ENCODE assay signal across 24 mouse cellular contexts in the genomic region with DNA sequence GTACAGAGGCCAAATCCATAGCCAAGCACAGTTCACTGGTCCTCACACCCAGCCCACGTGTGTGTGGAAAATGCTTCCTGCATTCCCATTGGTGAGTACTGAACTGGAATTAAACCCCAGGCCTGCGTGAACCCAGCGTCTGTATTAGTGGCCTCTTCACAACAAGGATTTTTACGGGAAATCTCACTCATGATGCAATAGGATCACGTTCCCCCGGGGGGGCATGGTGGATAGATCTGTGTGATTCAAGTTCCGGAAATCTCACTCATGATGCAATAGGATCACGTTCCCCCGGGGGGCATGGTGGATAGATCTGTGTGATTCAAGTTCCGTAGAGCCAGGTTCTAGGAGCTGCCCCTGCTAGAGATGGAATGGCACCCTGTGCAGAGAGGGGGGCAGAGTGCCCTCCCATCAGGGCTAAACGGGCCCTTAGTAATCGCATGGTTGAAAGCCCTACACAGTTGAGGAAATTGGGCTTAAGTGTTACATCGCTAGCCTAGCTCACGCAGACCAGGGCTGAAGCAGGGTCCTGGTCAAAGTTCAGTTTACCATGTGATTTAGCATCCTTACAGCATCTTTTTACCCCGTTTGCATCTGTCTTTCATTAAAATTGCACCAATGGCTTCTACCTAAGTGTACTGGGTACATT. TPM values are rescaled to one million over a fixed set of nuclear protein-coding genes. Genes with fewer than 3 reads are reported as not detected.
A peak's percentile ranks its signal among the peaks of the same experiment; 100 is the strongest.
DNase-seq lines count a peak whose midpoint lies in the region; ATAC-seq and TF ChIP-seq lines count a peak whose summit lies in the region.
"Had no signal": no experiment of that assay in that cellular context is flagged by ENCODE, and none has a peak within 500 bp of the region (broad histone marks: within the 10 kb centered on the region; RNA-seq: fewer than 3 reads in every experiment).

No protein-coding gene starts in this region.

- no peaks in the 10 kb centered on the region for H3K4me1 ChIP-seq in lung, postnatal 0 days (ENCODE audit: insufficient read depth, low read depth, low read length)
- H3K4me1 ChIP-seq in embryonic facial prominence, embryonic 14.5 days (ENCODE audit: control insufficient read depth, insufficient read depth, low read length): no peaks in the 10 kb centered on the region
- H3K4me1 ChIP-seq: hindbrain, embryonic 13.5 days had no signal

- H3K9ac ChIP-seq in lung, postnatal 0 days (replicated peaks; ENCODE audit: low read depth): no peak overlapping the region
- H3K9ac ChIP-seq in embryonic facial prominence, embryonic 14.5 days (ENCODE audit: low read depth, low read length): no peak overlapping the region
- H3K9ac ChIP-seq: hindbrain, embryonic 13.5 days; intestine, embryonic 15.5 days had no signal

- 79% methylated on average over 15 of the region's 15 CpGs for WGBS in lung, postnatal 0 days
- WGBS in embryonic facial prominence, embryonic 14.5 days: 41% methylated on average over 15 of the region's 15 CpGs

- no peaks in the 10 kb centered on the region for H3K36me3 ChIP-seq in lung, postnatal 0 days (ENCODE audit: insufficient read depth, low read length)
- H3K36me3 ChIP-seq in embryonic facial prominence, embryonic 14.5 days (ENCODE audit: control insufficient read depth, insufficient read depth, low read length): no peaks in the 10 kb centered on the region
- H3K36me3 ChIP-seq: hindbrain, embryonic 13.5 days; intestine, embryonic 15.5 days had no signal

- intact Hi-C loops in left cerebral cortex, postnatal 4 days (cut with DNase I): no loop called here

- no peak overlapping the region for H3K27ac ChIP-seq in lung, postnatal 0 days (ENCODE audit: low read length)
- H3K27ac ChIP-seq in embryonic facial prominence, embryonic 14.5 days (replicated peaks; ENCODE audit: low read depth, low read length): no peak overlapping the region
- H3K27ac ChIP-seq: hindbrain, embryonic 13.5 days; intestine, embryonic 15.5 days; layer of hippocampus, adult 2 months had no signal

- H3K9me3 ChIP-seq in lung, postnatal 0 days (ENCODE audit: low read length): no peaks in the 10 kb centered on the region
- 0 out of 2 replicates have a peak, but pooled peaks cover 4% of the 10 kb centered on the region for H3K9me3 ChIP-seq in embryonic facial prominence, embryonic 14.5 days (ENCODE audit: control insufficient read depth, low read length)
- H3K9me3 ChIP-seq: hindbrain, embryonic 13.5 days; intestine, embryonic 15.5 days had no signal

- TF ChIP-seq CTCF in lung, postnatal 0 days (IDR thresholded peaks at IDR 0.05): no peak

- no peaks in the 10 kb centered on the region for H3K27me3 ChIP-seq in lung, postnatal 0 days (replicated peaks; ENCODE audit: insufficient read depth, low read length)
- no peaks in the 10 kb centered on the region for H3K27me3 ChIP-seq in embryonic facial prominence, embryonic 14.5 days (replicated peaks; ENCODE audit: control insufficient read depth, insufficient read depth, low read length)
- H3K27me3 ChIP-seq: hindbrain, embryonic 13.5 days; intestine, embryonic 15.5 days; megakaryocyte, embryonic 14.5 days had no signal

- no peak overlapping the region for H3K4me3 ChIP-seq in lung, postnatal 0 days (ENCODE audit: low read depth, low read length)
- H3K4me3 ChIP-seq in embryonic facial prominence, embryonic 14.5 days (ENCODE audit: low read depth, low read length): no peak overlapping the region
- H3K4me3 ChIP-seq: hindbrain, embryonic 13.5 days; intestine, embryonic 15.5 days; layer of hippocampus, adult 2 months; megakaryocyte, embryonic 14.5 days had no signal

- H3K4me2 ChIP-seq in lung, postnatal 0 days (replicated peaks; ENCODE audit: low read depth, low read length): no peak overlapping the region
- peak overlapping the region; percentile 18; the same call in 1 of the 2 replicates for H3K4me2 ChIP-seq in embryonic facial prominence, embryonic 14.5 days (ENCODE audit: low read depth, low read length)
- H3K4me2 ChIP-seq: hindbrain, embryonic 13.5 days; intestine, embryonic 15.5 days had no signal

- TF ChIP-seq EP300 in lung, postnatal 0 days (IDR thresholded peaks at IDR 0.05): no peak

- no peak for ATAC-seq in lung, postnatal 0 days
- ATAC-seq in embryonic facial prominence, embryonic 14.5 days (ENCODE audit: low read depth): 0 out of 2 replicates have a peak, but pooled peaks have one; percentile 53
- ATAC-seq: intestine, embryonic 15.5 days; midbrain, embryonic 16.5 days had no signal

- peak; percentile 8 for DNase-seq in lung, postnatal 36 days
- DNase-seq in lung, postnatal 0 days (ENCODE audit: low spot score): no peak
- DNase-seq in ZHBTc4 (ENCODE audit: low read depth, low spot score): peak; percentile 28
- peak; percentile 27 for DNase-seq in embryonic facial prominence, embryonic 14.5 days (ENCODE audit: low spot score)
- DNase-seq in retina, postnatal 1 day: peak; percentile 54
- no peak for DNase-seq in layer of hippocampus, adult 8-10 months (ENCODE audit: low spot score in 2 of 2)
- DNase-seq in left cerebral cortex, postnatal 4 days: no peak
- DNase-seq: adrenal gland, postnatal 36 days; cerebellum, adult 2 months; gastrocnemius, postnatal 25 days; heart, postnatal 10 days; liver; right cerebral cortex, postnatal 4 days; thymus, postnatal 4 days had no signal

RNA-seq across cellular contexts. Expression of a gene that starts 0.7 kb away (rescaled TPM):
- polyA plus RNA-seq in lung, postnatal 0 days (2015; fragmentation: Nextera tagmentation; extraction: Ambion mirVana): 0.30 and 0.35 TPM in 2 replicates
- 0.89 and 1.8 TPM in 2 replicates for polyA plus RNA-seq in embryonic facial prominence, embryonic 14.5 days (2014; fragmentation: Nextera tagmentation; extraction: Ambion mirVana)
- under 1 TPM in 3 of 4 experiments, not detected in 1; 0.39 to 0.70 (median 0.41) TPM for total RNA-seq in layer of hippocampus, adult 8-10 months (2022)
- not detected for total RNA-seq in left cerebral cortex, postnatal 4 days (2021)
- total RNA-seq: common myeloid progenitor, adult 5-6 weeks; gastrocnemius, postnatal 25 days; heart, postnatal 10 days; left cerebral cortex, adult 8-10 months had no signal
- polyA plus RNA-seq: cerebellum, adult 2 months; hindbrain, embryonic 13.5 days; lung, embryonic 16.5 days; midbrain, embryonic 16.5 days; neural tube, embryonic 11.5 days had no signal

RNA-seq across cellular contexts. Expression of a gene that starts 27.7 kb away (rescaled TPM):
- polyA plus RNA-seq in lung, postnatal 0 days (2015; fragmentation: Nextera tagmentation; extraction: Ambion mirVana): 1.6 and 3.0 TPM in 2 replicates
- polyA plus RNA-seq in embryonic facial prominence, embryonic 14.5 days (2014; fragmentation: Nextera tagmentation; extraction: Ambion mirVana): 0.16 TPM in 1 of 2 replicates, not detected in the other
- not detected for total RNA-seq in layer of hippocampus, adult 8-10 months (2022)
- total RNA-seq in left cerebral cortex, postnatal 4 days (2021): not detected
- total RNA-seq: common myeloid progenitor, adult 5-6 weeks; gastrocnemius, postnatal 25 days; layer of hippocampus, adult 2 months had no signal
- polyA plus RNA-seq: cerebellum, adult 2 months; hindbrain, embryonic 13.5 days; midbrain, embryonic 16.5 days; neural tube, embryonic 11.5 days had no signal

RNA-seq across cellular contexts. Expression of a gene that starts 32.1 kb away (rescaled TPM):
- 0.06 and 0.07 TPM in 2 replicates for polyA plus RNA-seq in lung, postnatal 0 days (2015; fragmentation: Nextera tagmentation; extraction: Ambion mirVana)
- not detected in 2 replicates for polyA plus RNA-seq in embryonic facial prominence, embryonic 14.5 days (2014; fragmentation: Nextera tagmentation; extraction: Ambion mirVana)
- not detected for total RNA-seq in layer of hippocampus, adult 8-10 months (2022)
- total RNA-seq in left cerebral cortex, postnatal 4 days (2021): not detected
- total RNA-seq: common myeloid progenitor, adult 5-6 weeks; gastrocnemius, postnatal 25 days; heart, postnatal 10 days; layer of hippocampus, adult 2 months; left cerebral cortex, adult 8-10 months had no signal
- polyA plus RNA-seq: cerebellum, adult 2 months; frontal cortex, adult 2 months; hindbrain, embryonic 13.5 days; intestine, embryonic 15.5 days; lung, embryonic 16.5 days had no signal

Comparison
In these comparisons a context has a peak if more than half of its experiments do, and no peak if none do; other contexts are left out.
1. DNase-seq: peak in lung, postnatal 36 days (single experiment), ZHBTc4 (single experiment), embryonic facial prominence, embryonic 14.5 days (single experiment) and retina, postnatal 1 day (single experiment); none in lung, postnatal 0 days (single experiment), layer of hippocampus, adult 8-10 months (0 of 2) and left cerebral cortex, postnatal 4 days (single experiment).